Mouse (Mus musculus) limb, embryonic 14.5 days (tissue): ENCODE results near the gene Aldh1a3. TPM values are rescaled to one million over a fixed set of nuclear protein-coding genes. Genes with fewer than 3 reads are reported as not detected.
A peak's percentile ranks its signal among the peaks of the same experiment; 100 is the strongest.

ENCODE experiments used
- ATAC-seq: fragments of 200-750 bp; cut with Nextera tagmentation; 2 replicates; pipeline ENCODE4 v1.8.0; 2017; ENCODE audit warnings: low read depth, moderate number of reproducible peaks, moderate TSS enrichment; ENCODE audit not compliant: low FRiP score
- DNase-seq: peaks from one replicate; pipeline ENCODE4 v3.0.0-alpha.2; 2015; ENCODE audit warnings: low spot score
- H3K27ac ChIP-seq: fragments of 300-500 bp; sonication (generic); replicated peaks from 2 replicates; pipeline ENCODE4 v1.5.1; 2014; ENCODE audit warnings: low read depth, mild to moderate bottlenecking, low read length, moderate library complexity, mixed read lengths
- H3K27me3 ChIP-seq: fragments of 300-500 bp; sonication (generic); 2 replicates; pipeline ENCODE4 v1.6.1; 2014; ENCODE audit warnings: low read length, mixed read lengths; ENCODE audit not compliant: control insufficient read depth, insufficient read depth
- H3K36me3 ChIP-seq: fragments of 300-500 bp; sonication (generic); 2 replicates; pipeline ENCODE4 v1.6.1; 2014; ENCODE audit warnings: mild to moderate bottlenecking, low read length, moderate library complexity, mixed read lengths; ENCODE audit not compliant: control insufficient read depth, insufficient read depth
- H3K4me1 ChIP-seq: fragments of 300-500 bp; sonication (generic); 2 replicates; pipeline ENCODE4 v1.6.1; 2014; ENCODE audit warnings: antibody characterized with exemption, low read length, mixed read lengths; ENCODE audit not compliant: control insufficient read depth, insufficient read depth
- H3K4me2 ChIP-seq: fragments of 300-500 bp; sonication (generic); replicated peaks from 2 replicates; pipeline ENCODE4 v1.6.1; 2014; ENCODE audit warnings: low read depth, mild to moderate bottlenecking, low read length, moderate library complexity; ENCODE audit not compliant: severe bottlenecking
- H3K4me3 ChIP-seq: fragments of 300-500 bp; sonication (generic); replicated peaks from 2 replicates; pipeline ENCODE4 v1.5.1; 2014; ENCODE audit warnings: low read length
- H3K9ac ChIP-seq: fragments of 300-500 bp; sonication (generic); 2 replicates; pipeline ENCODE4 v1.6.1; 2014; ENCODE audit warnings: mild to moderate bottlenecking, low read depth, low read length, moderate library complexity; ENCODE audit not compliant: severe bottlenecking
- H3K9me3 ChIP-seq: fragments of 300-500 bp; sonication (generic); 2 replicates; pipeline ENCODE4 v1.6.1; 2016; ENCODE audit warnings: low read length; ENCODE audit not compliant: control insufficient read depth
- POLR2A ChIP-seq: fragments of 200-500 bp; IDR thresholded peaks from 2 replicates; pipeline ENCODE4 v1.8.0; 2012; ENCODE audit warnings: inconsistent platforms, mild to moderate bottlenecking, moderate library complexity, borderline replicate concordance; ENCODE audit not compliant: insufficient read depth, insufficient read length; ENCODE audit errors: extremely low read depth
- WGBS: fragments of 180-500 bp; shearing (Covaris S2); extraction: QIAGEN DNeasy Blood & Tissue Kit; methylation state at CpG from one replicate; pipeline ENCODE4 v1.1.7; 2014; 5-methylcytosine and 5-hydroxymethylcytosine counted together
- polyA plus RNA-seq, 2 experiments: library from polyadenylated mRNA; depleted of rRNA in 1 of 2; stranded (reverse) in 1 of 2; unstranded in 1 of 2; fragments of >200 nt; fragmentation: Nextera tagmentation in 1 of 2; extraction: Ambion mirVana in 1 of 2; gene quantifications; 2 replicates each; pipeline versions ENCODE4 v1.2.1 to v1.2.3; 2012 to 2014

Aldh1a3 gene
- polyA plus RNA-seq, 2 experiments, result 8.1 to 10.2 TPM

DNA sequence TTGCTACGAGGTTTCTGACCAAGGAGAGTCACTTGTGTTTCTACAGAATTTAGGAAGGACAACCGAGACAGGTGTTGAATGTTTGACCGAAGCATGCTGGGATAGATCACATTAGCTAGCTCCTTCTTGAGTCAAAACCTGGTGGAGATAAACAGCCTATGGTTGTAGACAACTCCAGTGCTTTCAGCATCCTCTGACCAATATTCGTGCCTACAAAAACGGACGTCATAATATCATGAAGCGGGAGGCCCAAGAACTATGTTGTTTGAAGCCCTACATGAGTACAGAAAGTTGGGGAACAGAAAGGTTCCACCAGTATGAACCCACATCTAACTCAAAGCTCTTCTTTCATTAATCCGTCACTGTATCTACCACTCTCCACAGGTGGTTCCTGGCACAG, 42.4 kb downstream of the Aldh1a3 start:
- Histone ChIP-seq H3K9me3 (no peaks in the 10 kb centered on the region), H3K27ac (no peak overlapping the region), H3K4me3 (no peak overlapping the region), H3K36me3 (no peaks in the 10 kb centered on the region), H3K4me1 (peaks cover 13% of the 10 kb centered on the region), H3K9ac (no peak overlapping the region), H3K27me3 (no peaks in the 10 kb centered on the region), H3K4me2 (no peak overlapping the region)
- 86% methylated on average over 8 of the region's 8 CpGs for WGBS
- ATAC-seq (no peak), DNase-seq (no peak)
- TF ChIP-seq POLR2A, result no peak

DNA sequence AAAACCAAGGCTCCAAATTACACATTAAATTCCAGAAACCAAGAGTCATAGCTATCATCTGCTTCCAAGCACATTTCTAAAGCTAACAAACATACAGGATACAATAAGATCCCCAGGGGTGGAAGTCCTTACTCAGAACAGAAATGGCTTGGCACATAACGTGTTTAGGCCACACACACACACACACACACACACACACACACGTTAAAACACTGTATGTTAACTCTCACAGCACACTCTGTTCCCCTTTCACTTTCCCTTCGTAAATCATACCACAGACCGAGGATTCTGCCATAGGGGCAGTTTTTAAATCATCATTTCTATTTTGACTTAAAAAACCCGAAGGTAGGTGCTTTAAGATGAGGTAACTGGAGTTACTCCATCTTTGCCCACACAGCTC, 43.1 kb downstream of the Aldh1a3 start:
- Histone ChIP-seq H3K4me1 (peaks cover 13% of the 10 kb centered on the region), H3K27ac (0 out of 2 replicates have a peak overlapping the region, but pooled peaks have one; percentile 8), H3K27me3 (no peaks in the 10 kb centered on the region), H3K4me2 (no peak overlapping the region), H3K9me3 (no peaks in the 10 kb centered on the region), H3K9ac (no peak overlapping the region), H3K36me3 (no peaks in the 10 kb centered on the region), H3K4me3 (no peak overlapping the region)
- ATAC-seq (no peak), DNase-seq (peak; percentile 35)
- TF ChIP-seq POLR2A, result no peak
- 47% methylated on average over 5 of the region's 5 CpGs for WGBS

DNA sequence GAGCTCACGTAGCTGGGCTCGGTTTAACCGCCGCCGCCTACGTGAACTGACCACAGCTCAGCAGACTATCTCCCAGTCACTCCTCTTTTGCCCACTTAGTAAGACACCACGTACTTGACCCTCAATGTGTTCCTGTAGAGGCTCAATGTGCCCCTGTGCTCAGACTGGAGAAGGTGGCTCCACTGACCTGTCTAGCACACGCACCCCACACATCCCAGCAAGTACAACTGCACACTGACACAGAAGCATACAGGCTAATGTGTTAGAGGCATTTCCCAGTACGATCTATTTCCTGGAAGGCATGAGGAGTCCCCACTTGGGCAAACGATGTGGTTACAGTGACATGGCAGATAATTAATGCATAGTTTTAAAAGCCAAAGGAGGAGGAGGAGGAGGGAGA, 50.8 kb downstream of the Aldh1a3 start:
- WGBS, result 82% methylated on average over 10 of the region's 10 CpGs
- Histone ChIP-seq H3K27me3 (no peaks in the 10 kb centered on the region), H3K4me2 (no peak overlapping the region), H3K4me3 (no peak overlapping the region), H3K27ac (no peak overlapping the region), H3K36me3 (no peaks in the 10 kb centered on the region), H3K9ac (no peak overlapping the region), H3K9me3 (no peaks in the 10 kb centered on the region), H3K4me1 (no peaks in the 10 kb centered on the region)
- DNase-seq, result no peak
- ATAC-seq, result no peak
- no peak for TF ChIP-seq POLR2A

DNA sequence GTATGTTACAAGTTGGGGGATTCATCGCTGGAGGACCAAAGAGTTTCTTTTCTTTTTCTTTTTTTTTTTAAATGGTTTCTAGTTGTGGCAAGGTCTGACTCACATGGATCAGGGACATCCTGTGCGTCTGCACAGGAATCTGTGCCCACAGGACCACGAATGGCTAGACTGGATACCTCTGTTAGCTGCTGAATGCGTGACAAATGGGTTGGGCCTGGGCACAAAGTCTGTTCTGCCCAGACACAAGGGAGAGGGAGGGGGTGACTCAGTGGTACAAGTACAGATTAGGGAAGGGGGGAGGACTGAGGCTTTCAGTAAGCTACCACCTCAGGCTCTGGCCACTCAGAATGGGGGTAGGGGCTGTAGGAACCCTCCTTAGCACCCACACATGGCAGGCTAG, 51.6 kb downstream of the Aldh1a3 start:
- DNase-seq (no peak), ATAC-seq (no peak)
- no peak overlapping the region for H3K4me3 ChIP-seq
- TF ChIP-seq POLR2A, result no peak
- no peaks in the 10 kb centered on the region for H3K27me3 ChIP-seq
- H3K4me1 ChIP-seq, result no peaks in the 10 kb centered on the region
- no peaks in the 10 kb centered on the region for H3K9me3 ChIP-seq
- H3K4me2 ChIP-seq, result no peak overlapping the region
- 89% methylated on average over 4 of the region's 4 CpGs for WGBS
- H3K36me3 ChIP-seq, result no peaks in the 10 kb centered on the region
- H3K9ac ChIP-seq, result no peak overlapping the region
- no peak overlapping the region for H3K27ac ChIP-seq

DNA sequence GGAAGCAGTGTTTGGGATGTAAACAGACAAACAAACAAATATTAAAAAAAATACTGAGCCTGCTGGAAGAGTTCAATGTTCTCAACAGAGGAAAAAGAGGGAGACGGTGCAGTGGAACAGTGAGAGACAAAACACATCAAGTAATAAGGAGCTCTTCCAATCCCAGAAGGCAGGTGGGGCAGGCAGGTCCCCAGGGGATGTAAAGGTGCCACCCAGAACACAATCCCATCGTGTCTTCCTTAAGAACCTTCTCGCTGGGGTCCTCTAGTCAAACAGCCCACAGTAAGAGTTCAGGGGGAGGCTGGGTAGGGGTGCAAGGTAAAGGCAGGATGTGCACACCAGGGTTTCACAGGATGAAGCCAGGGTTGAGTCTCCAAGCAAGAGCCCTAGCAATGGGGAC, 53.9 kb downstream of the Aldh1a3 start:
- no peak for DNase-seq
- 97% methylated on average over 3 of the region's 3 CpGs for WGBS
- H3K9me3 ChIP-seq, result no peaks in the 10 kb centered on the region
- peaks cover 11% of the 10 kb centered on the region for H3K4me1 ChIP-seq
- ATAC-seq, result no peak
- TF ChIP-seq POLR2A, result no peak
- no peak overlapping the region for H3K4me3 ChIP-seq
- H3K36me3 ChIP-seq, result no peaks in the 10 kb centered on the region
- H3K27me3 ChIP-seq, result no peaks in the 10 kb centered on the region
- no peak overlapping the region for H3K27ac ChIP-seq
- H3K4me2 ChIP-seq, result no peak overlapping the region
- no peak overlapping the region for H3K9ac ChIP-seq

DNA sequence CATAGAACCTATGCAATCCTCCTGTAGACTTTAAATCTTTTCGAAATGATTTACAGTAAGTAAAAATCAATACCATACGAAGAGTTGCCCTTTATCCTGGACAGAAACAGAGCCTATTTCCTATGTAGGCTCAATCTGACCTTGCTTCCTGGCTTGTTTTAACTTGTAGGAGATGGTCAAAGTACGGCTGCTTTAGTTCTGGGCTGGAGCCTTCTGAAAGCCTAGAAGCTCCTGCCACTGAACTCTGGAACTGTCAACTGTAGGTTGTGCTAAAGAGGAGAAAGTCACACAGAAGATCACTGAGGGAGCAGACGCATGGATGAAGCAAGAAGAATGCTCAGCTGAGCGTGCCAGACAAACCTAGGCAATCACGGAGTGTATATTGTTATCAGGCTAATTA, 56.3 kb downstream of the Aldh1a3 start:
- H3K36me3 ChIP-seq, result no peaks in the 10 kb centered on the region
- DNase-seq, result no peak
- H3K9me3 ChIP-seq, result no peaks in the 10 kb centered on the region
- no peak overlapping the region for H3K4me3 ChIP-seq
- H3K9ac ChIP-seq, result no peak overlapping the region
- no peak overlapping the region for H3K27ac ChIP-seq
- no peaks in the 10 kb centered on the region for H3K27me3 ChIP-seq
- no peak overlapping the region for H3K4me2 ChIP-seq
- 90% methylated on average over 6 of the region's 6 CpGs for WGBS
- no peak for ATAC-seq
- TF ChIP-seq POLR2A, result no peak
- H3K4me1 ChIP-seq, result peaks cover 11% of the 10 kb centered on the region
